Mouse (Mus musculus) heart, embryonic 16.5 days (tissue): ENCODE results near the gene Bgn. TPM values are rescaled to one million over a fixed set of nuclear protein-coding genes. Genes with fewer than 3 reads are reported as not detected.

Experiments used
- ATAC-seq: fragments of 200-750 bp; cut with Nextera tagmentation; replicated peaks from 2 replicates; pipeline ENCODE4 v1.8.0; 2017; ENCODE audit warnings: moderate number of reproducible peaks; ENCODE audit not compliant: insufficient read depth, low FRiP score; ENCODE audit errors: extremely low read depth
- H3K27ac ChIP-seq: fragments of 300-500 bp; sonication (generic); 2 replicates; pipeline ENCODE4 v1.5.1; 2014; ENCODE audit warnings: mild to moderate bottlenecking, low read length, control low read depth, moderate library complexity
- H3K27me3 ChIP-seq: fragments of 300-500 bp; sonication (generic); 2 replicates; pipeline ENCODE4 v1.6.1; 2014; ENCODE audit warnings: low read length, mixed read lengths; ENCODE audit not compliant: control insufficient read depth, insufficient read depth
- H3K36me3 ChIP-seq: fragments of 300-500 bp; sonication (generic); 2 replicates; pipeline ENCODE4 v1.6.1; 2014; ENCODE audit not compliant: control insufficient read depth, insufficient read depth
- H3K4me1 ChIP-seq: fragments of 300-500 bp; sonication (generic); 2 replicates; pipeline ENCODE4 v1.6.1; 2014; ENCODE audit warnings: low read length, mixed read lengths; ENCODE audit not compliant: control insufficient read depth, insufficient read depth
- H3K4me2 ChIP-seq: fragments of 300-500 bp; sonication (generic); 2 replicates; pipeline ENCODE4 v1.6.1; 2014; ENCODE audit warnings: low read depth, mild to moderate bottlenecking, control low read depth, low read length
- H3K4me3 ChIP-seq: fragments of 300-500 bp; sonication (generic); 2 replicates; pipeline ENCODE4 v1.5.1; 2014; ENCODE audit warnings: mild to moderate bottlenecking, control low read depth, low read length
- H3K9ac ChIP-seq: fragments of 300-500 bp; sonication (generic); 2 replicates; pipeline ENCODE4 v1.6.1; 2014; ENCODE audit warnings: low read length, control low read depth
- H3K9me3 ChIP-seq: fragments of 300-500 bp; sonication (generic); replicated peaks from 2 replicates; pipeline ENCODE4 v1.6.1; 2016; ENCODE audit warnings: low read length; ENCODE audit not compliant: control insufficient read depth
- WGBS: fragments of 180-500 bp; shearing (Covaris S2); extraction: QIAGEN DNeasy Blood & Tissue Kit; methylation state at CpG from one replicate; pipeline ENCODE4 v1.1.7; 2014; 5-methylcytosine and 5-hydroxymethylcytosine counted together
- polyA plus RNA-seq: library from polyadenylated mRNA; unstranded; fragments of >200 nt; fragmentation: Nextera tagmentation; extraction: Ambion mirVana; gene quantifications from 2 replicates; pipeline ENCODE4 v1.2.1, GENCODE M21; 2015

Bgn gene
- polyA plus RNA-seq, 1 experiment from 2014 or later: 98.9 TPM

- Histone ChIP-seq H3K36me3 (no peaks in the 10 kb centered on the region), H3K4me1 (no peaks in the 10 kb centered on the region), H3K9ac (no peak overlapping the region), H3K4me2 (no peak overlapping the region), H3K27ac (peak overlapping the region; percentile 40; the same call in 1 of the 2 replicates), H3K4me3 (no peak overlapping the region), H3K27me3 (no peaks in the 10 kb centered on the region), H3K9me3 (no peaks in the 10 kb centered on the region)
- ATAC-seq: no peak
- WGBS: 67% methylated on average over 1 of the region's 1 CpGs
Measured at GRCm38 (mm10) chrX:73468752-73469151, 14.7 kb upstream of the Bgn start.

- Histone ChIP-seq H3K4me3 (no peak overlapping the region), H3K9ac (no peak overlapping the region), H3K4me1 (peaks cover 3% of the 10 kb centered on the region; the same call in 1 of the 2 replicates), H3K27ac (no peak overlapping the region), H3K4me2 (no peak overlapping the region), H3K27me3 (no peaks in the 10 kb centered on the region), H3K9me3 (no peaks in the 10 kb centered on the region), H3K36me3 (no peaks in the 10 kb centered on the region)
- WGBS: 78% methylated on average over 3 of the region's 3 CpGs
- no peak for ATAC-seq
Measured at GRCm38 (mm10) chrX:73471764-73472163, 11.6 kb upstream of the Bgn start.

GRCm38 (mm10) chrX:73474340-73475165 is 8.8 kb upstream of the Bgn start:
- peaks cover 3% of the 10 kb centered on the region; the same call in 1 of the 2 replicates for H3K4me1 ChIP-seq
- H3K4me3 ChIP-seq: no peak overlapping the region
- H3K36me3 ChIP-seq: no peaks in the 10 kb centered on the region
- H3K27ac ChIP-seq: peak overlapping the region; percentile 46
- H3K9ac ChIP-seq: no peak overlapping the region
- H3K4me2 ChIP-seq: no peak overlapping the region
- ATAC-seq: peak; percentile 57; the same call in 1 of the 2 replicates
- WGBS: 50% methylated on average over 12 of the region's 12 CpGs
- no peaks in the 10 kb centered on the region for H3K9me3 ChIP-seq
- 0 out of 2 replicates have a peak, but pooled peaks cover 2% of the 10 kb centered on the region for H3K27me3 ChIP-seq

GRCm38 (mm10) chrX:73475658-73476256 is 7.6 kb upstream of the Bgn start:
- Histone ChIP-seq H3K4me2 (no peak overlapping the region), H3K27me3 (0 out of 2 replicates have a peak, but pooled peaks cover 2% of the 10 kb centered on the region), H3K27ac (peak overlapping the region; percentile 44), H3K9me3 (no peaks in the 10 kb centered on the region), H3K4me1 (peaks cover 3% of the 10 kb centered on the region; the same call in 1 of the 2 replicates), H3K9ac (no peak overlapping the region), H3K4me3 (no peak overlapping the region), H3K36me3 (no peaks in the 10 kb centered on the region)
- 74% methylated on average over 1 of the region's 1 CpGs for WGBS
- ATAC-seq: no peak

GRCm38 (mm10) chrX:73476621-73477020 is 6.8 kb upstream of the Bgn start:
- no peaks in the 10 kb centered on the region for H3K36me3 ChIP-seq
- no peak overlapping the region for H3K9ac ChIP-seq
- no peak overlapping the region for H3K4me3 ChIP-seq
- H3K4me2 ChIP-seq: no peak overlapping the region
- peak; percentile 71 for ATAC-seq
- 53% methylated on average over 2 of the region's 2 CpGs for WGBS
- H3K27me3 ChIP-seq: 0 out of 2 replicates have a peak, but pooled peaks cover 2% of the 10 kb centered on the region
- no peaks in the 10 kb centered on the region for H3K9me3 ChIP-seq
- peaks cover 3% of the 10 kb centered on the region; the same call in 1 of the 2 replicates for H3K4me1 ChIP-seq
- peak overlapping the region; percentile 74 for H3K27ac ChIP-seq

GRCm38 (mm10) chrX:73477500-73477899 is 5.9 kb upstream of the Bgn start:
- Histone ChIP-seq H3K36me3 (no peaks in the 10 kb centered on the region), H3K4me1 (peaks cover 3% of the 10 kb centered on the region; the same call in 1 of the 2 replicates), H3K4me3 (no peak overlapping the region), H3K4me2 (no peak overlapping the region), H3K9me3 (no peaks in the 10 kb centered on the region), H3K9ac (no peak overlapping the region), H3K27ac (no peak overlapping the region; the same call in 1 of the 2 replicates), H3K27me3 (0 out of 2 replicates have a peak, but pooled peaks cover 2% of the 10 kb centered on the region)
- WGBS: 61% methylated on average over 2 of the region's 2 CpGs
- ATAC-seq: no peak

GRCm38 (mm10) chrX:73479656-73480055 is 3.7 kb upstream of the Bgn start:
- no peaks in the 10 kb centered on the region for H3K9me3 ChIP-seq
- peaks cover 3% of the 10 kb centered on the region; the same call in 1 of the 2 replicates for H3K4me1 ChIP-seq
- no peak overlapping the region for H3K9ac ChIP-seq
- peaks cover 7% of the 10 kb centered on the region; the same call in 1 of the 2 replicates for H3K27me3 ChIP-seq
- H3K4me3 ChIP-seq: no peak overlapping the region
- H3K27ac ChIP-seq: peak overlapping the region; percentile 1; the same call in 1 of the 2 replicates
- no peak overlapping the region for H3K4me2 ChIP-seq
- ATAC-seq: no peak
- H3K36me3 ChIP-seq: no peaks in the 10 kb centered on the region

- no peak overlapping the region for H3K4me2 ChIP-seq
- 29% methylated on average over 2 of the region's 2 CpGs for WGBS
- peaks cover 7% of the 10 kb centered on the region; the same call in 1 of the 2 replicates for H3K27me3 ChIP-seq
- H3K36me3 ChIP-seq: no peaks in the 10 kb centered on the region
- H3K9ac ChIP-seq: no peak overlapping the region
- no peak overlapping the region for H3K4me3 ChIP-seq
- peak overlapping the region; percentile 9; the same call in 1 of the 2 replicates for H3K27ac ChIP-seq
- H3K4me1 ChIP-seq: no peaks in the 10 kb centered on the region
- H3K9me3 ChIP-seq: no peaks in the 10 kb centered on the region
- no peak for ATAC-seq
Measured at GRCm38 (mm10) chrX:73480334-73480733, 3.1 kb upstream of the Bgn start.
